Mouse (Mus musculus): ENCODE results near the gene Zc3h12c. TPM values are rescaled to one million over a fixed set of nuclear protein-coding genes. Genes with fewer than 3 reads are reported as not detected.

Gene Zc3h12c
- total RNA-seq, 4 experiments from 2014 or later = 9.3 to 14.0 (median 10.5) TPM

Small RNA genes within 50 kb of the gene (microRNA-seq; reads per million reads assigned to microRNA genes)
- not detected for gene Gm27686
- not detected for gene Mir6244

Other genes with a start within 250 kb of the Zc3h12c start
- gene Fdx1, start 205.0 kb downstream of the Zc3h12c start, total RNA-seq (2022) = 10 to 100 TPM; 33.4 to 42.6 (median 37.6) TPM
- 100 to 1,000 TPM; 110 to 119 (median 115) TPM for gene Rdx, start 121.4 kb downstream of the Zc3h12c start, total RNA-seq (2022)